Mouse (Mus musculus): Measurements from ENCODE around the gene Smcr8.
"Not testable (repeated sequence)": the region's sequence is repeated elsewhere in the genome, so short reads cannot be mapped to it uniquely, and the experiment has no call there.

Smcr8 gene

DNA sequence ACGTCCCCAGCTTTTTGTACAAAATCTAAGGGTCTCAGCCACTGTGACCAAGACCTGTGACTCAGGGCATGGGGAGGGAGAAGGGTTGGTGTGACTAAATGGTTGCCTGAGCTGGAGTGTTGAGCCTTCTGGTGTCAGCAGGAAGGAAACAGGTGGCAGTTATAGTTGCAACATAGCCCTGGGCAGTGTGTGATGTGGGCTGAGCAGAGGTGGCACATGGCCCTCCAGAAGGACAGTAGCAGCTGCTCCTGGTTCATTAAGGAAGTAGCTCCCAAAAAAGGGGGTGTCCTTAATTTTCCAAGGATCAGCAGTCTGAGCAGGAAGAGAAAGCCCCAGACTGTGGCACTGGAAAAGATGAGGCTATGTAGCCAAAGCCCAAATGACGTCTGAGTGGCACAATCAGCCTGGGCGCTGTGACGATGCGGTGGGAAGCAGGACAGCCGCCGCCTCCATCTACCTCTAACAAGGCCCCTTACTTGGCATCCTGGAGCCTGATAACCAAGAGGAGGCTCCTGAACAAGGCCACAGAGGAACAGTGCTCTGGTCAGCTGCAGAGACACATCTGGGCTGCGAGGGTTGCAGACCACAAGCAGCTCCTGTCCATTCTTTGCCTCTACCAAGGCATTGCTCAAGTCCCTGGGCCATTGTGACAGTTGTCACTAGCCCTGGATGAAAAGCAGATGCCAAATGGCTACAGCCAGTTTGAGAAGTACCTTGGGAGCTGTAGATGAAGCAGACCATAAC lies 7.0 kb downstream of the Smcr8 start:
- no peak for DNase-seq

DNA sequence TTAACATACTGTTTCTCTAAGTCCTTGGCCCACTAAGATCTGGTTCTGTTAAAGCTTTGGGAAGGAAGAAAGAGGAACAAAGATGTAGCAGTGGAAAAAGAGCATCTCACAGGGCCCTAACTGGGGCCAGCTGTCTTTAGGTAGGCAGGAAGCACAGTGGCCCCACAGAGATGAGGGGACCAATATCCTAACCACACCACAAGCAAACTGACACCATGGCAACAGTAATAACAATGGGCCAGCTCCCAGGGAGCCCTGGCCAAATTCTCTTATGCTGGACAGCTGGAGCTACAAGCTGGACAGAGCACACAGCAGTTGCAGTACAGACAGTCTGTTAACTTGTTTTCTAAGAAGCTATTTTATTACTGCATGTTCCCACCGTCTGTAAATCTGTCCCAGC lies 10.3 kb downstream of the Smcr8 start:
- no peak for DNase-seq

DNA sequence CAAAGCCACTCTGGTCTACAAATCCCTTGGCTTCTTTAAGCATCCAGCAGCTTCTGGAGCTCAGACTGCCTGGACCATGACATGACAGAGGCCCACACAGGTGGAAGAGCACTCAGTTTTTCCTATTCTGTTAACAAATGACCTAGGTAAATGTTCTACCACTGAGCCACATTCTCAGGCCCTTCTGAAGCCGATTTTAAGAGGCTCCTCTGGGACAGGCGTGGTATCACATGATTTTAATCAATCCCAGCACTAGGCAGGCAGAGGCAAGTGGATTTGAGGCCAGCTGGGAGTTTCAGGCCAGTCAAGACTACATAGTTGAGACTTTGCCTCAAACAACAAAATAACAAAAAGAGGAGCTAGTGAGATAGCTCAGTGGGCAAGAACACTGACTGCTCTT lies 13.1 kb downstream of the Smcr8 start:
- no peak for DNase-seq

DNA sequence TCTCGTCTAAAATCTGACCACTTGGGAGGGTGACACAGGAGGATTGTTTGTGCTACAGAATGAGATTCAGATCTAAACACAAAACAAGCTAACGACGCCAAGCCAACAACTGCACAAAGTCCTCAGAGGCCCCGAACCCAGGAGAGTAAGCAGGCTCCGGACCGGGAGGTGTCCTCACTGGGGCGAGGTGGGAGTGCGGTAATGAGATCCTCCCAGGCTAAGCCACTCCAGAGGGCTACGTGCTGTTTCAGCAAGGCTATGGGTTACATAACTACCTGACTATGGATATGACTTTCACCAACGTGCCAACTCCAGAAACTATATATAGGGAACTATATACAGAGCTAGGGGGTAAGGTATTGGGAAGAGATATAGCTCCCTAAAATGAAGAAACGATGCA lies 19.0 kb downstream of the Smcr8 start:
- no peak for DNase-seq

DNA sequence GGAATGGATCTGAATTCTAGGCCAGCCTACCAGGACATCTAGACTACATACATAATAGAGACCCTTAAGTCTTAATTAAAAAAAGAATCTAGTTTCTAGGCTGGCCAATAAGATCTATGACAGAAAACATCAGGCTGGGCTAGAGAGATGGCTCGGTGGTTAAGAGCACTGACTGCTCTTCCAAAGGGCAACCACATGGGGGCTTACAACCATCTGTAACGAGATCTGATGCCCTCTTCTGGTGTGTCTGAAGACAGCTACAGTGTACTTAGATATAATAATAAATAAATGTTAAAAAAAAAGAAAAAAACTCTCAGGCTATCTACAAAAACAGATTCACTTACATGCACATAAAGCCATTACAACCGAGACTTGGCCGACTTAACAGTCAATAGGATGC lies 22.7 kb downstream of the Smcr8 start:
- DNase-seq = no peak

DNA sequence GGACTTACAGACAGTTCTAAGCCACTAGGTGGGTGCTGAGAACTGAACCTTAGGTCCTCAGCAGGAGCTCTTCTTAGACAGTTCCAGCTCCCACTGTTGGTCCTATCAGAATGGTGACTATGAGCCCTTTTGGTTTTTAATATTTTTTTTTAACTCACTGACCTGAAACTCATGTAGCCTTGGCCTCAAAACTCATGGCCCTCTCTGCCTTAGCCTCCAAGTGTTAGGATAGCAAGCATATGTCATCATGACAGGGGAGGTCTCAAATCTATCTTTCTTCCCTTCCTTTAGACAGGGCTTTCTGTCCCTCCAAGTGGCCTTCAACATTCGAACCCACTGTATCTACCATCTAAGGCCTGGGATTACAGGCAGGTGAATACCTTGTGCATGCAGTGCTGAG lies 23.6 kb downstream of the Smcr8 start:
- DNase-seq = no peak

DNA sequence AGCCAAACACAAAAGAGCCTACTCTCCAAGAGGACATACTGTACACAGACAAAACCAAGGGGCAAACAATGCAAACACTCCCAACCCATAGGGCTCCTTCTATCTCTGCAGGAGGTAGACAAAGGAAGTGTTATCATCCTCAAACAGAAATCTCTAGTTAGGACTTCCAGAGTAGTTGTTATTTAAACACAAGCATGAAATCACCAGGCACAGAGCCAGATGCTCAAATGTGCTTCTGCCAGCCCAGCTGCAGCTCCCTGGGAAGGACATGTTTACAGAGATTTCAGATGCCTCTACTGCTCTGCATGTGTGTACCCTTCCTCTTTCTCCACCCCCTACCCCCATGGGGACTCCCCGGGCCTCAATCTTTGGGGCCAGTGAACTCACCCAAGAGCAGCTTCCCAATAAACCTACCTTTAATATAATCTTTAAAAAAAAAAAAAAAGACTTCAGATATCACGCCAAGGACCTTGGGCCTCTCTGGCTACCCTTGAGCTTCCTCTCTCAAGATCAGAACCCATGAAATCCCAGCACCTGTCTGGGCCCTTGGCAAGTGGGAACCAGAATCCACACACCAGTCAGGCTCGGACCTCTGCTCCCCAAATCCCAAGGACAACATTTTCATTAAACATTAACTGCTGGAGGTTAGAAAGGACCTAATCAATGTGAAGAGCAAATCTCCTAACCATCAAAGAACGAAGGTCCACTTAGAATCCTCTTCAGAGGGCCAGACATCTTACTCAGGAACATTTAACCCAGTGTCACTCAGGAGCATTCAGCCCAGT lies 31.2 kb downstream of the Smcr8 start:
- no peak for DNase-seq

DNA sequence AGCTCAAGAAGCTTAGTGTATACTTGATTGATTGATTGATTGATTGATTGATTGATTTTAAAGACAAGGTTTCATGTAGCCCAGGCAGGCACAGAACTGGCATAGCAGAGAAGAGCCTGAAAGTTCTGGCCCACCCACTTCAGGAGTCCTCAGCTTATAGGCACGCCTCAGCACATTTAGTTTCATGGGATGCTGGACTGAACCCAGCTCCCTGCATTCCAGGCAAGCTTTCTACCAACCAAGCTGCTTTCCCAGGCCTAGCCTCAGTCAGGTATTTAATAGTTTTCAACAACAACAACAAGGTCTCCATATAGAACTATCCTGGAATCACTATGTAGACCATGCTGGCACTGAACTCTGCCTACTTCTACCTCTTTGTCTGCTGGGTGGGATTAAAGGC lies 32.2 kb downstream of the Smcr8 start:
- DNase-seq = no peak

DNA sequence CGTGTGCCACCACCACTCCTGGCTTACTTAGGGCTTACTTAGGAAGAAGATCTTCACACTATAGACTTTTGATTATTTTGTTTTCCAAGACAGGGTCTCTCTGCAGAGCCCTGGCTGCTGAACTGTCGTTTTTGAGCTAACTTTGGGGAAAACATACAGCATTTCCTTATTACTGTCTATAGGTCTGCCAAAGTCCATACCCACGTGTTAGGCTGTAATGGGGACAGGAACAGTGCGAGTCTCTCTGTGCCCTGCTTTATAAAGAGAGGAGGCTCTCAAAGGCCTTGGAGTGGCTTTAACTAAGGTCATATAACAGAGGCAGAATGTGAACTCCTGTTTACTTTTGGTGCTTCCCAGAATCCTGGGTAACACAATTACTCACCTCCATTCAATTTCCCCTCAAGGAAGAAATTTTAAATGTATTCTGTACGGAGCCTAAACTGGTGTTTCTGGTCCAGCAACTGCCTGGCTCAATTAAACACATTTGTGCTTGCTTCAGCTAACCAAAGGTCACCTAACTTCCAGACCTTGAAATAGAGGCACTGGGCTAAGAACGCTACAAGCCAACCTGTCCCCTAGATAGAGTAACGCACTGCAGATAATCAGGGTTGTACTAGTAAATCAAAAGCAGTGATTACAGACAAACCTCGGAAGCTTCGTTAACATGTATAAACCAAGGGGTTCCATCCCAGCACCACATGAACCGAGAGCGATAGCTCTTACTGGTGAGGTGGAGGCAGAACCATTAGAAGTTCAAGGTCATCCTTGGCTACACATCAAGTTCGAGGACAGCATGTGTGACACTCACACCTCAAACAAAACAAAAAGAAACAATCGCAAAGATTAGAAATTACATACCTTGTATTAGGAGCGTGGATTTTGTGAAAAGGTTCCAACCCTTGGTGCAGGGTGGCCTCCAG lies 33.0 kb downstream of the Smcr8 start:
- peak in 1 of 2 experiments; percentile 5 for DNase-seq

DNA sequence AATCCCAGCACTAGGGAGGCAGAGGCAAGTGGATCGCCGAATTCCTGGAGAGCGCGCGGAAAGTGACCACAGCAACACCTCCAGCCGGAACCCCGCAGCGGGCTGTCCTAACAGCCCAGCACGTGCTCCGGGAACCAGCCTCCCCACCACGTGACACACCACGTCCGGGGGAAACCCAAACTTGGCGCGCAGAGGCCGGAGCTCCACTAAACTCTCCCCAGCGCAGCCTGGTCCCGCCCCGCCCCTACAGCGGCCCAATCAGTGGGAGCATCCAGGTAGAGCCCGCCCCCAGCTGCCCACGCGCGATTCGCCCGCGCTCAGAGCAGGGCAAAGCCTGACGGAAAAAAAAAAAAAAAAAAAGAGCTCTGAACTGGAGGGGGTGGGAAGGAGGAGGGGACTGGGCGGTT lies 33.7 kb downstream of the Smcr8 start:
- DNase-seq = peak; percentile 93 to 94

DNA sequence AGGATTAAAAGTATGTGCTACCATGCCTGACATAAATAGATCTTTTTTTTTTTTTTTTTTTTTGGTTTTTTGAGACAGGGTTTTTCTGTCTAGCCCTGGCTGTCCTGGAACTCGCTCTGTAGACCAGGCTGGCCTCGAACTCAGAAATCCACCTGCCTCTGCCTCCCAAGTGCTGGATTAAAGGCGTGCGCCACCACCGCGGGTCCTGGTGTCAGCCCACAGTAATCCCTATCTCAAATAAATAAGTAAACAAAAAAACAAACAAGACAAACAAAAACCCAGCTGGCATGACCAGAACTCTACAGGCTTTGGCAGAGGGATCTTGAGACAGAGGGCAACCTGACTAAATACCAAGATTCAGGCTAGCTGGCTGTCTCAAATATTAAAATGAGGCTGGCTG lies 34.3 kb downstream of the Smcr8 start, which contains the start of gene Shmt1:
Gene Shmt1 (minus strand): TSS at position 101 of the 400 bp plus-strand sequence.
- not testable (repeated sequence) for DNase-seq

DNA sequence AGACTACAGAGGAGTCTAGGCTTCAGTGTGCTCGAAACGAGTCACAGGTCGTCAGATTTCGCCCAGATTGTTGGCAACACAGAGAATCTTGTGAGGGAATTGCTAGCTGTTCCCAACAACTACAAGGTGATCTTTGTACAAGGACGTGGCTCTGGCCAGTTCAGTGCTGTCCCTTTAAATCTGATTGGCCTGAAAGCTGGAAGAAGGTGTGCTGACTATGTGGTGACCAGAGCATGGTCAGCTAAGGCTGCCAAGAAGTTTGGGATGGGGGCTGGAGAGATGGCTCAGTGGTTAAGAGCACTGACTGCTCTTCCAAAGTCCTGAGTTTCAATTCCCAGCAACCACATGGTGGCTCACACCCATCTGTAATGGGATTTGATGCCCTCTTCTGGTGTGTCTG lies 39.1 kb downstream of the Smcr8 start:
- DNase-seq = no peak

DNA sequence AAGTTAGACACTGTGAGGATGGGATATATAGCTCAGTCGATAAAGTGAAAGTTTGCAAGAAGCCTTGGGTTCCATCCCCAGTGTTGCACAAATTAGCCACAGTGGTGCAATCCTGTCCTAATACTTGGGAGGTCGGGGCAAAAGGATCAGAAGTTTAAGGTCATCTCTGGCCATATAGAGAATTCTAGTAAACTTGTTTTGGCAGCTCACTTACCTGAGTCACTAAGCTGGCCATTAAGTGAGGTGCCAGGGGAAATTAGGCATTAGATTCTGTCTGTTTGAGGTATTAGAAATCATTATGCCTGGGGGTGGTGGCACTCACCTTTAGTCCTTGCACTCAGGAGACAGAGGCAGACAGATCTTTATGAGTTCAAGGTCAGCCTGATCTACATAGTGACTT lies 46.4 kb downstream of the Smcr8 start:
- DNase-seq = no peak

DNA sequence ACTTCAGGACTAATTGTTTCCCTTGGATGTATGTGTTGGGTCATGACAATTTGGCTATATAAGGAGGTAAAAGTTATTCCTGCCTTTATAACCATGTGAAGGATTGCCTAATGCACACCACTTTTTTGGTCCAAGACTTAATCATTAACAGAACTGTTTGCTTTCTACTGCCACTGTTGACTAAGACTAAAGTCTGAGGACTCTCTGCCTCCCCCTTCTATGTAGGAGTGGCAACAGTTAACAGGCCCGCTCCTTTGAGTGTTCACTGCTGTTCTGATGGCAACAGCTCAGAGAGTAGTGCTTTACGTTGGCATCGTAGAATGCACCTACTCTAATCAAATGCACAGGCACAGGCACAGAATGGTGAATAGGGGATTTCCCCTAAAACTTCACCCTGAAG lies 47.9 kb downstream of the Smcr8 start:
- no peak for DNase-seq

DNA sequence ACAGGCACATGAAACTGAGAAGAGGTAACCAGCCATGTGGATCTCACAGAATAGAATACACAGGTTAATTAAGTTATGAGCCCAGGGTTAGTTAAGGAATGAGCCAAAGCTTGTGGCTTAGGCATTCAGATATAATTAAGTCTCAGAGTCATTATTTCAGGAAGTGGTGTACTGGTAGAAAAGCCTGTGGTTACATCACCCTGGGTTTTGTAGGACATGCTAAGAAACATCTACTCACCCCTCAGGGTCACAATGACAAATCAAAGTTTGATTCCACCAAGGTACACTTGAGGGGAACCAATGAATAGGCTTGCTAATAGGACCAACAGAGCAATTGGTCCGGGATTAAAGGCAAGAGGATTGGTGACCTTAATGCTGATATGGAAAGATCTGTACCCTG lies 49.4 kb downstream of the Smcr8 start:
- DNase-seq = no peak

DNA sequence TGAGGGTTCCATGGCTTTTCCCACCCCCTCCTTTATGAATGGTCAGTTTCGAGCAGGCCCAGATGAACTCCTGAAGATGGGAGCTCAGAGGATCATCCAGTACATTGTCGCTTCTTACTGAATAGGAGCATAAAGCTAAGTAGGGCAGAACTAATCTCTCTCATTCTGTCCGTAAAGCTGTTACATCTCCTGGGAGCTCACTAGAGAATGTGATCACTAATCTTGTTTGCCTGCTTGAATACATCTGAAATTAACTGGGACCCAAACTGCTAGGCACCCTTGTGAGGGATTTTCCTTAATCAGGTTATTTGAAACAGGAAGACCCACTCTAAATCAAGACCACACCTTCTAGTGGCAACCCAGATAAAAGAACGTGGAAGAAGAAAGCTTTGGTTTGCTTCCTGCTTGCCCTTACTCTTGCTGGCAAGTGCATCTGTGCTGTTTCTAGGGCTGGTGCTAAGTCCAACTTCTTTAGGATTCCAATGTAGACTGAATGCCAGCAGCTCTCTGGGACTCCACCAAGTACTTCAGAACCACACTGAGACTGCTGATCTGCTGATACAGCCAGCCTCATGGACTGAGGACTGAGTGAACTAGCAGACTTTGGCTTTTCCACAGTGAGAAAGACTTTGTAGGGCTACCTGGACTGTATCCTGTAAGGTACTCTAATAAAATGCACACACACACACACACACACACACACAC lies 50.1 kb downstream of the Smcr8 start:
- DNase-seq = no peak

DNA sequence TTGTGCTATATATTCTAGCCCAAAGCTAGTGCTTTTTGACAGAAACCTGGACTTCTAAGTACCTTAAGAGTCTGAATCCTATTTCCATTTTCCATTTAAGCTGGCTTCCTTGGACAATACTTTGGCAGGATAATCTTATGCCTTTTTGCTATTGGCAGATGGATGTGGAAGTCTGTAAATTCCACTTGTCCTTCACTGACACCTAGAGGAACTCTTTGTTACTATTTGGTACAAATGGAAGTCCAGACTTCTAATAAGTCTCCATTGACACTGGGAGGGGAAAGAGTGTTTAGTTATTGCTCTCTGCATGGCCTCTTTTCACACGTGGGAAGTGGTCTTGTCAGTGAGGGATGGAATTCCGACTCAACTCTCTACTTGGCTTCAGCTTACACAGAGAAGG lies 51.6 kb downstream of the Smcr8 start:
- no peak for DNase-seq

DNA sequence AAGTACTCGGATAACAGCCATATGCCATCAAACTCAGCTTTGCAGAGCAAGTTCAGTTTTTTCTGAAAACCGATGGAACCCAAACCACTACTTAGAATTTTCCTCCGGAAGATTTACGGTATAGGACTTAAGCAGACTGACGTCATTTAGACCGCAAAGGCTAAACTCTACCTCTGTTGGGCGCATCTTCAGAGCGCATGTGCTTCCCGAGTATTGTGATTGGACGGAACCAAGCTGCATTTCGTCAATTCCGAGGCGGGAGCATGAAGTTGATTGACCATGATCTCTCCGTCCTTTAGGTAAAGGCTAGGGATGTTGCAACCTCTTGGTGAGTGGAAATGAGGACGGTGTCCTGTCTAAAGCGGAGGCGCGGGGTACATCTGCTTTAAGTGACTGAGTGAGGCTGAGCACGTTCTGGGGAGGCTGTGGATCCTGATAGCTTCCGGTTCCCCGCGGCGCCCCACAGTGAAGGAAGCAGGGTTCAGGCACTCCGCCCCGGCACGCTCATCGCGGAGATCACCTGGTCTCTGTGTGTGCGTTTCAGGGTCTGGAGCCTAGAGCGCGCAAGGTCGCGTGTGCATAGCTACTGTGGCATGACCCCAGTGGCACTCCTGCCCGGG lies 53.2 kb downstream of the Smcr8 start, which contains the start of gene Dhrs7b:
Gene Dhrs7b (plus strand): TSS at position 199 of the 620 bp plus-strand sequence.
- DNase-seq = peak; percentile 82 to 84

DNA sequence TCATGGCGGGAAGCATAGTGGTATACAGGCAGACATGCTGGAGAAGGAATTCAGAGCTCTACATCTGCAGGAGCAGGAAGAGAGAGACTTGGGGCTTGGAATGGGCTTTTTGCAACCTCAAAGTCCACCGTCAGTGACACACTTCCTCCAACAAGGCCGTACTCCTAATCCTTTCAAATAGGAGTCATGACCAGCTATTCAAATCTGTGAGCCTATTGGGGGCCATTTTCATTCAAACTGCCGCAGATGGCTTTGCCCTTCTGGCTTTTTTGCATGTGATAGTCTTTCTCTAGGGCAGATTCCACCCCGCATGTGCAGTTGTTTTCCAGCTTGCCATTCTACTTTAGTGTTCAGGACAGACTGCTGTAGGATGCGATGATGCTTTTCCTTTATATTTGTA lies 59.6 kb downstream of the Smcr8 start:
- DNase-seq = no peak

Data from B cell, adult 2 months (primary cell).